Mouse (Mus musculus) brain, embryonic 14.5 days (tissue): Measurements from ENCODE around the gene Zfp426.

Source experiments
- CTCF ChIP-seq: fragments of 200-500 bp; IDR thresholded peaks from 2 replicates; pipeline ENCODE4 v1.5.1; 2012; ENCODE audit warnings: inconsistent platforms, mild to moderate bottlenecking, moderate library complexity, borderline replicate concordance; ENCODE audit not compliant: insufficient read depth, insufficient read length; ENCODE audit errors: extremely low read depth
- POLR2A ChIP-seq: fragments of 200-500 bp; IDR thresholded peaks from 2 replicates; pipeline ENCODE4 v1.6.1; 2012; ENCODE audit warnings: mild to moderate bottlenecking, inconsistent platforms, borderline replicate concordance; ENCODE audit not compliant: poor library complexity, insufficient read depth, insufficient read length, severe bottlenecking; ENCODE audit errors: extremely low read depth

DNA sequence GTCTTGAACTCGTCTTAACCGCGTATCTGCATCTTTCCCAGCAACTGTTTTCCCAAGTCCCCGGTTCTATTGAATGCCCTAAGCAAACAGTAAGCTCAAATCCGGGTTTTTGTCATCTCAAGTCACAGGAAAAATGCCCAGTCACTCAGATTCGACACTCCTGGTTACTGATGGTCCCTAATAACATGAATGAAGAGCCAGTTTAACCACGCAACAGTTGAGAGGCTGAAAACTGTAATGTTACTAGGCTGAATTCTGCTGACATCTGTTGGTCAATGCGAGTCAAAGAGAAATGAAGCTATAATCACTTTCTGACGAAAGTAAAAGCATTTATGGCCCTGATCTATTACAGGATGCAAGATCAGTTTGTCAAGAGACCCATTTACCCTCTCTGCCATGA is 735 bp upstream of the Zfp426 start:
- TF ChIP-seq POLR2A (no peak), CTCF (no peak)
